Mouse (Mus musculus): ENCODE data around the gene Fut8.
A peak's percentile ranks its signal among the peaks of the same experiment; 100 is the strongest.

Fut8 gene

DNA sequence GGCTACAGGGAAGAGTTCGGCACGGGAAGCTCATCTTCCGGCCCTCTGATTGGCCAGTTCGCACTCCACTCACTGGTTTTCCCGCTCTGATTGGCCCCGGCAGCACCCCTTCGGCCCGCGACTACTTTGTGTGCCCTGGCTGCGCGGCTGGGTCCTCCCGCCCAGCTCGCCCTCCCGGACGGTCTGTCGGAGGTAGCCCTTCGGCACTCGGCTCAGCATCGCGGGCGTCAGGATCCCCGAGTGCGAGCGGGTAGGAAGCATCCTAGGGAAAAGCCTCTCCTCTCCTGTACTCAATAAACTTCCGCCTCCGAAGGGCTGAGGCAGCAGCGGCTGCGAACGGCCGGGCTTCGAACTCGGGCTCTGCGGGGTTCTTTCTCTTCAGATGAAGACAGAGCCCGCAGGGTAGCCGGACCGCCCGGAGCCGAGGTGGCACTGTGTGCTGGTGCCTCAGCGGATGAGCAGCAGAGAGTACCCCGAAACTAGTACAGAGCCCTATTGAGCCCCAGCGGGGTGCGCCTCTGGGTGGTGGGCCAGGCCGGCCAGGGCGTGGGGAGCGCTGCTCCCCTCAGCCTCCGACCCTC, at the start of gene Fut8:
Fut8 (plus strand) TSS at position 176 of the 581 bp plus-strand sequence.
- peak; percentile 80 to 85 for DNase-seq

DNA sequence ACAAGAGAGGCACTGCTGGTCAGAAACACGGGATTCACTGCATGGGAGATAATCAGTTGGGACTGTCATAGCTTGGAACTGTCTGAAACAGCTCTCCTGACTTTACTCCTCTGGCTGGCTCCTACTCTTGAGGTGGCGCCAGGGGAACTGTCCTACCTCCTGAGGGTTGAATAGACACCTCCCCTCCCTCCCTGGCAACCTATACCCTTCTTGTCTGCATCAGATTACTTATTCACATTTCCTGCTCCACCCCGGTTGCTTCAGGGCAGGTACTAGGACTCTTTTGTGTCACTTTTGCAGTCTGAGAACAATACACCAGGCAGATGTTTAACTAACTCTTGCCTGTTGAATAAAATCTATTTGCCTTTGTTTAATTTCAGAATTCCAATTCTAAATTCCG, 48.8 kb upstream of the Fut8 start:
- no peak for DNase-seq

DNA sequence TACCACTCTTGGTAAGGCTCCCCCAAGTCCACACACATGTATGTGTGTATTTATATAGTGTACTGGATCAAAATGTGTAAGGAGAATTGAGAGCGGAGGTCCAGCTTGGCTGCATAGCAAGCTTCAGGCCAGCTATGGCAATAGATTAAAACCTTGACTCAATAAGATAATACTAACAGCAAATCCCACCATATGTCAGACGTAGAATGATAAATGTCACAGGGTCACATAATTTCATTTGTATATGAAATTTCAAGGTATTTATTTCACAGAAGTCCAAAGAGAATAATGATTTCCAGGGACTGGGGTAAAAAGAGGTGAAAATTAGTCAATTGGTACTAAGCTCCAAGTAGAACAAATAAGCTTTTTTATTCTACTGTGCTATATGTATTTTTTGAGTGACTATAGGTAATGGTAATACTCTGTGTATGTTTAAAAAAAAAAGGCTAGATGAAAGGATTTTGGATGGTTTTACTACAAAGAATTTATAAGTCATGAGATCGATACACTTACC, 47.9 kb upstream of the Fut8 start:
- DNase-seq: no peak

DNA sequence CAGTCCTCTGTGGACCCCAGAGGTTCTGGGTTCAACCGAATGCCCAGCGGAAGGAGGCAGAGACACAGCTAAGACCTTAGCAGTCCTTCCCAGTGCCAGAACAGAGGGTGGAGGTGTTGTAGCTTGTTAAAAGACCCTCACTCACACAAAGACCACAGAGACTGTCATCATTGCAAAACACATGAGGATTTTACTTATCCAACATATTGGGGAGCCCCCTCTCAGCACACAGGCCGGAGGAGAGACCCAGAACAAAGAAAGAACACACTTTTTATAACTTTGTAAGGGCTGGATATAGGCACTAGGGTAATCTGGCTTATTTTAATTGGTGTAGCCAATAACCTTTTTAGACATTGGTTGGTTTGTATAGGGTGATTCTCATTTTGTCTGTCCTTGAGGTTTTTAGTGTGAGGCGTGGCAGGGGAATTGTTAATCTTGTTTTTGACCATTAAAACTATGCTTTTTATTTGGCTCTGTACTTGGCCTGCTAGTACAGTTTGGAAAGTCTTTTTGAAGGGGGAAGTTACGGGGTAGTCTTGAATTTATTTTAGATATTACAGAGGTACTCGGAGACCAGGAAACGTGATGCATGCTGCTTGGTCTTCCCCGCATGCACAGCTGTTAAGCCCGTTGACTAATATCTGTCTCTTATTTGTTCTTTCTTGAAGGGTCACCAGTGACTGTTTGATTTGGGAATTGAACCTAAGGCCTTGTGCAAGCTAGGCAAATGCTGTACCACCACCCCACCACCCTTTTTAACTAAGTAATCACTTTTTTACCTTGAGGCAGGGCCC, 46.2 kb upstream of the Fut8 start:
- no peak for DNase-seq

DNA sequence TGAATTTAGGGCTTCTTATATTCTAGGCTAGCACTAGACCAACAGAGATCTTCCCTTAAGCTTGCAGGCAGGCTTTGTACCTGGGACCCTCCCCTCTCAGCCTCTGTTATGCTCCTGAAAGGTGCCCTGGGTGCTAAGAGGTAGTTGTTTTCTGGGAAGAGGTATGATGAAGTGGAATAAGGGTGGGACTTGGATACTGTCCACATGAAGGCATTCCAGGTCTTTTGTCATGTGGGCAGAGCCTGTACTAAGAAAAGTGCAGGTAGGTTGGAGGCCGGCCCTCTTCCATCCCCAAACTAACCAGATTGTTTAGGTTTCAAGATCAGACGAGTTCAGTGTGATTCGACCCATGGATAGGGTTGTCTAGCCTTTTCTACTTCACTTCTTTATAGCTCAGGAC, 45.2 kb upstream of the Fut8 start:
- no peak for DNase-seq

DNA sequence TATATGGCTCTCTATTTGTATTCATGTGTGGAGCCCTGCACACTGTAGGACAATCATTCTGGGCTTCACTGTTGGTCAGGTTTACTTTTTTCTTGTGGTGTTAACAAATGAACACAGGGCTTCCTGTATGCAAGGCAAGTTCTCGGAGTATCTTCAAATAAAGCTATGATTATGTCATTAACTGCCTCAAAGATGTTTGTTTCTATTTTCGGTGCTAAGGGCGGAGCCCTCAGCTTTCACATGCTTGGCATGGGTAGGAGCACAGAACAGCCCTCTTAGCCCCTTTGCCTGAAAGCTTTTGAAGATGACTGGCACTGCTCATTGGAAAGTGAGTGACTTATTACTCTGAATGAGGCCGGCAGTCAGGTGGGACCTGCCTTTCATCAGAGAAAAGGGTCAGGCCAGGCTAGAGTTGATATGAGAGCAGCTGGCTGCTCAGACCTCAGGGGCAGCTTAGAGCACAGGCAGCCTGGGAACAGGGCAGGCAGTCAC, 44.7 kb upstream of the Fut8 start:
- peak; percentile 9 to 27 for DNase-seq

DNA sequence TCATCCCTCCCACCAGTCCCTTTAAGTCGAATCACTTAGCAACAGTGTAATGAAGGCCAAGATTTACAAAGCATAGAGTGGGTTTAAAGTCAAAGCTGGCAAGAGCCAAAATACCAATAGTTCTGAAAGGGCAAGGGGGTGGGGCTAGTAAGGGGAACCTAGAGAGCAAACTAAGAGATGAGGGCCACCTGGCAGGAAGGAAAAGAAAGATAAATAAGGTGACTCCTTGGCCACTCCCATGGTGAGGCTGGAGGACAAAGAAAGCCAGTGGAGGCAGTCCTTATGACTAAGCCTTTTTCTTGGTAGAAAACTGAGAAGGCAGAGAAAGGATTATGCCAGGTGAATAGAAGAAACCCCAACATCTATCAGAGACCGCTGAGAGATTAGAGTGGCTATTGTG, 42.9 kb upstream of the Fut8 start:
- DNase-seq: peak; percentile 40 to 41

DNA sequence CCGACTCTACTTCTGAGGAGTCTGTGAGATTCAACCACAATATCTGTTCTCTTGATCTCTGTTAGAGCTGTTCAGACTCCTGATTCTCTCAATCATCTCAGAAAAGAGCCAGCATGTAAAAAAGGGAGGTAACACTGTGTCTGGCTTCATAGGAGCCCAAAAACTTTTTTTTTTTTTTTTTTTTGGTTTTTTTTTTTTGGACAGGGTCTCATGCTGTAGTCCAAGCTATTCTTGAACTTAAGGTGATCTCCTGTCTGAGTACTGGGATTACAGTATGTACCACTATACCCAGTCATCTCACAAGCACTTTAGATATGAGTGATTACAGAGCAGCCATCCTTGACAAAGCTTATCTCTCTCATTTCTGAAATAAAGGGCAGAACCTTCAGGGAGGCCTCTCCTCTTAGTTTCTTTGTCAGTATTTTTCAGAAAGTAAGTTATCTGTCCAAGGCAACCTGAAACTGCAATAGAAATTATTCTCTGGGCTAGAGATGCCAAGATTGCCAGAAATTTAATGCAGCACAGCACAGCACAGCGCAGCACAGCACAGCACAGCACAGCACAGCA, 41.3 kb upstream of the Fut8 start:
- no peak for DNase-seq

DNA sequence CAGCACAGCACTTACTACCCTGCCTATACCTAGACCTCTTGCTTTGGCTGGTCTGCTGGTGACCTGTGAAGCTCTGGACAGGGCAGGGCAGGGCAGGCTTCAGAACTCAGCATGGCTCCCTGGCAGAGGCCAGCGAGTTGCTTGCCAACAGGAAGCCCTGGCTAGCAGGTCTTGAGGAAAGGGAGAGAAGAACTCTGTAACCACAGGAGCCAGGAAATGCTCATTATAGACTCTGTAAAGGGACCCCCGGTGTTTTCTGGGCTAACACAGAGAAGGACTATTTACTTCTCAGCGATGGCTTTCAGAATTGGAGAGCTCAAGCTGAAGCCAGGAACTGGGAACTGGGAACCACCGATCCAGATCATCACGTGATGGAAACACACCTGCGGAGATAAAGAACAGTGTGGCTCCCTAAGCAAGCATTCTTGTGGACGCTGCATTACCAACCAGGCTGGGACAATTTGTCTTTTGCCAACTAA, 40.8 kb upstream of the Fut8 start:
- no peak for DNase-seq

DNA sequence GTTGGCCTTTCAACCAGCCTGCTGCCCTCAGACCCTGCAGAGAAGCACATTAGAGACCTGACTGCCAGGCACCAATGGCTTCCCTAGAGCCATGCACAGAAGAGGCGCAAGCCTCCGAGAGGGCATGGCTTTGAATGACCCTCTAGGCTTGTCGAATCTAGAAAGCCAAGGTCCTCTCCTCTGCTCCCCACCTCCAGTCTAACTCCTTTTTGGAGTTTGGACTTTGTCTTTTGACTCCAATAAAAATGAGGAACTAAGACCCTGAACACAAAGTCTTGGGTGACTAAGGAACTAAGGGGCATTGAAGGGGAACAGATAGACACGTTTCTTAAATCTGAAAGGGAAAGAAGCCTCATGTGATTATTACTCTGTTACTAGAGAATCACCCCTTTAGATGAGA, 39.7 kb upstream of the Fut8 start:
- peak; percentile 23 to 27 for DNase-seq

DNA sequence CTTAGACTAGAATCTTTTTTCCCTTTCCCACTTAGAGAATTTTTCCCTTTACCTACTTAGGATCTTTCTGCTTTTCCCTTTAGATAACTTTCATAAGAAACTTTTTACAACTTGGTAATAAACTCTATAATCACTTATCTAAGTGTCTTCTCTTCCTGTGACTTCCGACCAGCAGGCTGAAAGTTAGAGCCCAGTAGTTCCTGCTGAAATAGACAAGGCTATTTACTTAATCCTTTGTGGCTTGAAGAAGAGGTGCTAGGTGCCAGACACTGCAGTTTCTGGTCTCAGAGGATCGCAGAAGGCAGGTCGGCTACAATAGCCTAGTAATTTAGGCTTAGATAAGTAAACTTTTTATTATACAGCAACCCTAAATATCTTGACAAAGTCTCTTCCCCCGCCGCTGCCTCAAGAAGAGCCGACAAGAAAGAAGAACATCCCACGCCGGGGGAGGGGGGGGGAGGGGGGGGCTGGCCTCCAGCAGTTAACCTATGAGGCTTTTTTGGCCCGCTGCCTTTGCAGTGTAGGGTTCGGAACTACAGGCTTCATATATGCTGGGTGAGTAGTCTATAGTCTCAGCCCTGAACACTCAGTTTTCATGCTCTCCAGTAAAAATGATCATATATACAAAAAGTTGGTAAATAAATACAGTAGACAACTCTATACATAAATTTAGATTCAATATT, 36.3 kb upstream of the Fut8 start:
- DNase-seq: no peak

DNA sequence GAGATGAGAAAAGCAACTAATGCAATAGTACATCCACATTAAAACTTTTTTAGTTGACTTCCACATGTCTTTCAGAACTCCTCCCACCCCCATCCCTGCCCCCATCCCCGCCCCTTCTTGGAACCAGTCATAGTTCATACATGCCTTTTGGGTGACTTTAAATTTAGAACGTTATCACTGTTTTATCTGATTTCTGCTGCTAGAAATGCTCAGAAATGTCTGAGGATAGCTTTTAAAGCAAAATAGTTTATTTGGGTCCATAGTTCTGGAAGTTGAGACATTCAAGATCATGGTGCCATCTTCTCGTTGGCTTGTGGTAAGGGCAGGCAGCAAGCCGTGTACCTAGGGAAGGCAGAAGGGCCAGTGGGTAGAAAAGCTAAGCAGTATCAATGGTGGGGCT, 34.8 kb upstream of the Fut8 start:
- no peak for DNase-seq

DNA sequence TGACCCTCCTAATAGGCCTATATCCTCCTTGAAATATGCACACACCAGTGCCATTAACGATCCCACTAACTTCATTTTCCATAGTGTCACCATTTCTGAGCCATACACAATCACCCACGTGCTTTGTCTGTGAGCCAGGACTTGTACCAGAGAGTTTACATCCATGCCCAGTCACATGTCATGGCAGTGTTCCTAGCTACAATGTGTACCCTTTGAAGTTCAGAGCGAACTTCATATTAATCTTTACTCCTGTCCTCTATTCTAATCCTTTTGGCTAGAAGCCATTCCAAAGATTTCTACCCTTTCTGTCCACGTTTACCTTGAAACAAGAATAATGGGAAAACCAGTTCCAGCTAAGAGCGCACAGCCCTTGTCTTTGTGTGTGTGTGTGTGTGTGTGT, 31.1 kb upstream of the Fut8 start:
- DNase-seq: no peak

DNA sequence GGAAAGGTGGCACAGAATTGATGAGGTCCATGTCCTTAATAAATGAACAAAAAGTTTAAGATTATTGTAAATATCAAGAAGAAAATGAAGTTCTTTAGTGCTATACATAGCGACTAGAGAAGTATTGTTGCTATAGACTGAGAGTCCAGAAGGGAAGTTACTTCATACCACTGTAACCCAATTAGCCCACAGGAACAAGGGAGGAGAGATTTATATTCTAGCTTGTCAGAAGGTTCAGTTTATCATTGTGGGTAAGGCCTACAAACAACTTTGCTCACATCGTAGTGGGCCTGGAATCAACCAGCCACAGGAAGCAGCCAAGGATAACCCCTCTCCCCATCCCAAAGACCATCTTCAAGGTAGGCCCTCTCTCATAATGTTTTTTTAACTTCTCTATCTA, 29.9 kb upstream of the Fut8 start:
- DNase-seq: no peak

DNA sequence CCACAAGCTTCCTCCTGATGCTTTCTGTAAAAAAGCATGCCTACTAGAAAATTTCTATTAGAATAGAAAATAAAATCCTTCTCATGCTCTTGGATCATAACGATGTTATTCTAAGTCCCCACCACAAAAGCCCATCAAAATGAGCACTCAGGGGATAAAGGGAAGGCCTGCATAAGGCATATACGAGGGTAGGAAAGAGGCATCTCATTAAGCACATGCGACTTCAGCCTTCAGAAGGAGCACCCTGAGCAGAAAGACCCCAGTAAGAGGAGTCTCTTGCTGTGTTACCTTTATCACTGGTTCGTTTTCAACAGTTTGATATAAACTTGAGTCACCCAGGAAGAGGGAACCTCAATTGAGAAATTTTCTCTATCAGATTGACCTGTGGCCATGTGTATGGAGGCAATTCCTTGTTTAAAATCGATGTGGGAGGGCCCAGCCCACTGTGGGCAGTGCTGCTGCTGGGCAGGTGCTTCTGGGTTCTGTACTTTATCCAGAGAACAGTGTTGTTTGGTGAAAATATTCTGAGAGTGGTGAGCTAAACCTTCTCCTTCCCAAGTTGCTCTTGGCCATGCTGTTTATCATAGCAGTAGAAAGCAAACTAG, 29.2 kb upstream of the Fut8 start:
- DNase-seq: no peak

DNA sequence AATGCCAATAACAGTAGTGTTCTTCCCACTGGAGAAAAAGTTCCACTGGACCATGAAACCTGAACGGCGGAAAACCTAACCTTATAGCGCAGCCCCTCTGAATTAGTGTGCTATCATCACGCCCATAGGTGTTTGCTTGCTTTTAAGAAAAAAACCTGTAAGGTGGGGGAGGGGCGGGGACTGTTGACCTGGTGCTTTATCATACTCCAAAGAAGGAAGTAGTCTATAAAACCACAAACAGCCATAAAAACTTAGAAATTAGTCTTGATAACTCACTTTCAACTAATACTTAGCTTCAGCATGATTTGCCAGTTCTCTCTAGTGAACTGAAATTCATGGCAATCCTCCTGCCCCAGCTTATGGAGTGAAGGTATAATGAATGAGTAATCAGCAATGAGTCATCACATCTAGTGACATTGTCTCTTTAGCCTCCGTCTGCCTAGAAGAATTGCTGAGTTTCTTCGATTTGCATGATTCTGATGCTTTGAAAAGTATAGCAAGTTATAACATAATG, 26.2 kb upstream of the Fut8 start:
- peak in 1 of 2 experiments; percentile 17 for DNase-seq

DNA sequence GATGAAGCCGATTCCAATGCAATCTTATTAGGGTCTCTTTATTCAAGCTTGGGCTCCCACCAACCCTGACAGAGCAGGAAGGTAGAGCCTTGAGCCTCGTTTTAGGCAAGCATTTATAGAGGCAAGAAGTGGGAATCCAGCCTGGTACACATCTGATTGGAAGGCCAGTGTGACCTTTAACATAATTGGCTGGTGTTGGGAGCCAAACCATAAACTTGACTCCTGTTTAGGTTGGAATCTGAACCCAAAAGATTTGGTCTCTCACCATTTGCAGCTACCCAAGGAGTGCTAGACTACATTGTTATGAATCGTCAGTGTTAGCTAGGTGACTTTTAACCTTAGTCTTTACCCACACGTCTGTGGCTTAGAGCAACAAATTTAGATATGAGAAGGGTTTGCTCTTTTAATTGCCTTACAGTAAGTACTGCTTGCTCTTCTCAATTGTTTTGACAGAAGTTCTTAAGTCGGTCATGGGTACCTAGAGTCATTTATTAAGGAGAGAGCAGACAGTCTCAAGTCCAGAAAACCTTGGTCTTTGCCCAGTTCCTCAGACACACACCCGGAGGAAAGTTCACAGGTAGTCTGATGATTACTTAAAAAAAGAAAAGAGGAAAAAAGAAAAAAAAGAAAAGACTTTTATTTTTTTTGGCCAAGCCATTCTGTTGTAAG, 23.9 kb upstream of the Fut8 start:
- DNase-seq: no peak

DNA sequence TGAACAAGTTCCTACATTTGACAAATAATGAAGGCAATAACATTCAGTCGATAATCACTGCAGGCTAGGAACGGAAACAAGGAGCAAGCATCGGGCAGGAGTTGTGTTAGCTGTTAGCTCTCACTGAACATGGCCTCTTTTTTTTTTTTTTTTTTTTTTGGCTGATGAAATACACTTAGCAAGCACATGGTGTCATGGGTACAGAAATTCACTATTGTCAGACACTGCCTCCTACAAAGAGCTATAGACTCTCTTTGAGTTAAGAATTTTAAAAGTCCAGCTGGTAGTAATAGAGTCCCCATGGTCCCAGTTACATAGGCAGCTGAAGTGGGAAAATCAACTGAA, 23.4 kb upstream of the Fut8 start:
- no peak for DNase-seq

DNA sequence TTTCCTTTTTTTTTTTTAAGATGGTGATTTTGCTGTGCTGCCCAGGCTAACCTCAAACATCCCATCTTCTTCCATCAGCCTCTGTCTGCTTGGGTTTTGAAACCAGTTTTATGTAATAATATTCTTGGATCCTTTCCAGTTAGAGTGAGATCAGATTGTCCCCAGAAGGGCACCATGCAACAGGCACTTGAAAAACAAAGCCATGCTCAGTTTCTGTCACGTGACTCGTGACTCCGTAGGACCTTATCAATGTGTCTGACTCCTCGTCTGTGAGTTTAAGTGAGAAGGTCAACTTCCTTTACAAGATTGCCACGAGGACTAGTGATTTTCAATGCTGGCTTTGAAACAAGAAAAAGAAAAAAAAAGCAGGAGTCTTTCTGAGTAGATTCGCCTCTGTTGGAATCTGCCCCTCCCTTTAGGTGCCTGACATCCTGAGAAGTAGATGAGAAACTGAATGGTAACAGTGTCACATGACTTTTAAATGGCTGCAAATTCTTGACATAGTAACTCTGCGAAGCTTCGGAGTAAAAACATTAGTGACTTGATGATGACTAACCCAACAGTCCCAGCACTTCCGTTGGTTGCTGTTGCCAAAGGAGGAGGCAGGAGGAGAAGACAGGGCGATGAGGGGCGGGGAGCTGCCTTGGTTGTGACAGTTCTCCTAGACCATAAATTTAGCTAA, 21.3 kb upstream of the Fut8 start:
- no peak for DNase-seq

DNA sequence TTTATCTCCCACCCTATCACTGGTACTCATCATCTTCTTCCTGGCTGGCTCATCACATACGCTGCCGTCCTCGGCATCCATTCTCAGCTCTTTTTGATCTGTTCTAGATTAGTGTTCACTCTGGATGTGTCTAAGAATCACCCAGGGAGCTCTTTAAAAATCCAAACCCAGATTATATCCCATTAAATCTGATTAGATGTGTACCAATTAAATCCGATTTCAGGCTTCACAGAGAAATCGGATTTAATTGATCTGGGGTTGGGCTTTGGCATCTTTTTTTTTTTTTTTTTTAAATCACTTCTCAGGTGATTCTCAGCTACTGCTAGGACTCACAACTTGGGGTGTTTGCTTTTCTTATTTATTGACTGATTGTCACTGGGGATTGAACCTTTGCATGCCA, 17.3 kb upstream of the Fut8 start:
- no peak for DNase-seq

DNA sequence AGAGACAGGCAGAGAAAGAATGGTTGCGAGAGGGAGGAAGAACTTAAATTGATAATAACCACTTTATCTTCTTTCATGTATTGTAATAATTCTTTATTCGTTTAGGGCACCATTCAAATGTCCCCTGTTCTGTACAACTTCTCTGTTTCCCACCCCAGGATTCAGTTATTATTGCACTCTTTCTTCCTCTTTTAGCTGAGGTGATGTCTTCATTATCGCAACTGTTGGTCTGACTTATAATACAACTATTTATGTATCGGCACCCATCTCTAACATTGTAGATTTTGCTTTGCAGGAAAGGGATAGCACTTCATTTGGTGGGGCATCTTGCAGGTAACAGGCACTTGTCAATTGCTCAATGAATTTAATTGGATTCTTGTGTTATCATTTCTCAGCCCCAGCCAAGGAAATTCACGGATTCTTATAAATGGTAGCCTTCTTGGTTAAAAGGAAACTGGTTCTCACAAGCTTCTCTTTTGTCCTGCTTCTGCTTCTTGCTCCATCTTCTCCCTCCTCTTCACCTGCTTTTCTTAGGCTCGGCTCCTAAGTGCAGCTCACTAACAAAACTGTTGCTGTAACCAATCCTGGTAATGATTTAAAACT, 15.6 kb upstream of the Fut8 start:
- no peak for DNase-seq
